Mouse (Mus musculus) cerebellum, adult (tissue): ENCODE measurements around the gene Hdac11.
"Not testable (repeated sequence)": the region's sequence is repeated elsewhere in the genome, so short reads cannot be mapped to it uniquely, and the experiment has no call there.

Source experiments
- ATAC-seq: cut with Nextera tagmentation; 2 replicates; pipeline ENCODE4 v1.9.2; 2017; ENCODE audit warnings: mild to moderate bottlenecking, moderate library complexity, mixed read lengths; ENCODE audit not compliant: insufficient number of reproducible peaks, low FRiP score, low TSS enrichment

Hdac11 gene

DNA sequence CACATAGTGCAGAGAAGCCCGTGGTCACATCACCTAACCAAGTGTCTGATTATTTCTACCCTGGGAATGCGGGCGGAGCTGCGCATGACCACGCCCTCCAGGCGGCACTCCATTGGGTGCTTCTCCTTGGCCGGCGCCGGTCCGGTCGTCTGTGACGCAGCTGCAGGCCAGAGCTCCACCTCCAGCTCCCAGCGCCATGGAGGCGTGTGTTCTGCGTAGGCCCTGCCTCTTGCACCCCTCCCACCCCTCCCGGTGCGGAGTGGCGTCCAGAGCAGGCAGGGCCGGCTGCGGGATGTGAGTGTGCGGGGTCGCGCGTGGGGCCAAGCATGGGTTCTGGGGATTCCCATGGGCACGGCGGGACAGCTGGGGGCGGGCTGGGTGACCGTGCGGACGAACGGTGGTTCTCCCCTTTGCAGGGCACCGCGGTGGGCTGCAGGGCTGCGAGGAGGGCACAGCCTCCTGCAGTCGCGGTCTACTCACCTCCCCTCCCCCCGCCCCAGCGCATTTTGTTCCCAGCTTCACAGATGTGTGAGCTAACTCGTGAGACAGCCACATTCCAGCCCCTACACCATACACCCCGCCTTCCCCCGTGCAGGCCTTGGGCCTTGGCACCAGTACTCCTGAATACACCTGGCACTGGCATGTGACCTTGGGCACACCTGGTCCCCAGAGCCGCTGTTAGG lies at the start of gene Hdac11:
TSS of gene Hdac11 (plus strand) at position 112 of the 683 bp plus-strand sequence.
- ATAC-seq = peak; percentile 80

DNA sequence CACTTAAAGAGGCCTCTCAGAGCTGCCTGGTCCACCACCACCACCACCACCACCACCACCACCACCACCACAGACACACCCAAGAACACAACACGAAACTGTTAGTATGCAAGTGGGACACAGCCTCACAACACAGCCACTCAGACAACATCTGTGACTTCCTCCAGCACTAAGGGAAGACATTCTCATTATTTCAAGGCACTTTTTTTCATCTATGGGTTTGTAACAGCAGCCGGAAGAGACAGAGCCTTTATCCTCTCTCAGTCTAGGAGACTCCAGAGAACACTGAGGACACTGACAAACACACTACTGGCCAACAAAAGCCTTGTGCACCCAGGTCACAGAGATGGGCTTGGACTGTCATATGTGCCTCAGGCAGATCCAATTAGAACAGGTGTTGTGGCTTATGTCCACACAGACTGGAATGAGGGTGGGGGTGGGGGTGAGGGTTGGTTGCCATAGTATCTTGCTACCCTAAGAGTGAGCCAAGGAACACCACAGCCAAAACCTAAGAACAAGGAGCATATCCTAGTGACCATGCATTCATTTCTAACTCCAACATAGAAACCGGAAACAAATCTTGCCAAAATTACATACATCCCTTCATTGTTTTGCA lies 48.1 kb upstream of the Hdac11 start:
- ATAC-seq = no peak

DNA sequence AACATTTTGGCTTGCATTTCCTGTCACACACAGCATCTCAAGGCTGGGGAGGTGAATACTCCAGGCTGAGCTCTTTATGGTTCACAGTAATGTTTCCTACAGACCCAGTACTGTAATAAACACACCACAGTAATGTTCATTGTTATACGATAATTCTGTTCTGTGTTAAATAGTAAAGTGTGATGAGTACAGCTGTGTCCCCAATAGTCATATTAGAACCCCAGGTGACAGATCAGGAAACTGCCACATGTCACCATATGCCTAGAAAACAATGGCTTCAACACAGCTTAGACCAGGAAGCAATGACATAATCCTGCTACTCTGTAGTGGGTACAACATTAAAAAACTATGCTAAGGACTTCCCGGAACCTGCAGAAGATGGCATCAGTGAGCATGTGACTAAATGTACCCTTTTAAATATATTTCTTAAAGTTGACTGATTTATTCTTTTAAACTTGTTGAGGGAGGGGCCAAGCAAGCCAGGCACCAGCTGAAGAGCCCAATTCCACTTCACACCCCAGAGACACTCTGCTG lies 47.5 kb upstream of the Hdac11 start:
- ATAC-seq = no peak

DNA sequence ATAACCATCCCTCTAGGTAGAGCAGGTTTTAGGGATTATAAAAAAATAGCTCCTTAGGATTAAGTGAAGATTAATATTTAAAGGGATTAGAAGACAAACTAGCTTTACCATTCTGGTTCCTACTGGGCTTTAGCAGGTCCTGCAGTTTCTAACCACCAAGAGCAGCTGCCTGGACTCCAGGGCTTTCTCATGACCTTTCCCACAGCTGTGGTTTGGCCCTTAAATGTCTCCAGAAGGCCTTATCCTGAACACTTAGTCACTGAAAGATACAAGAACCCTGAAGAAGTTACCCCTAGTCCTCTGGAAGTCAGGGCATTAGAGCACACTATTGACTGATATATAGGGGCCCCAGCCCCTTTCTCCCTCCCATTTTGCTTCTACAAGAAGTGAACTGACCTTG lies 47.0 kb upstream of the Hdac11 start:
- ATAC-seq = no peak

DNA sequence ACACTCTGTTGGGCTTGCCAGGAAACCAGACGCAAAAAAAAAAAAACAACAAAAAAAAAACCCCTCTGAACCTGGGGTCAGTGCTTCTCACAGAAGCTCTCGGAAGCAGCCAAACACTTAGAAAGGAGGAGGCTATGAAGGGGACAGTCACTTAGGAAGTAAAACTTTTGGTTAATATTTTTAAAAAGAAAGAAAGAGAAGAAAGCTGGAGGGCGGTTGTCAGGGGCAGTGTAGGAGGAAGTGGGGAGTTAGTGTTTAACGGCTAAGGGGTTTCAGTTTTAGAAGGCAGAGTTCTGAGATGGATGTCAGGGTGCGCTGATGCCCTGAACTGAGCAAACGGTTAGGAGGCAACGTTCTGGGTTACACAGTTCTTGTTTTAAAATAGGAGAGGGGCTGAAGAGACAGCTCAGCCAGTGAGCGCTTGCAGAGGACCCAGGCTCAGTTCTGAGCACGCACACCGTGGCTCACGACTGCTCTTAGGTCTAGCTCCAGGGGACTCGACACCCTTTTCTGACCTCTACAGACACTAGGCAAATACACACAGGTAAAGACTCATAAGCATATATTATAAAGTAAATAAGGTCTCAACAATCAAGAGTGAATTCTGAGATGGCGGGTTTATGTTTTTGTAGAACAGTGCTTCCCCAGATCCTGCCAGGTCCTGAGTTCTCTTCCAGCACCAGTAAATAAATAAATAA lies 46.0 kb upstream of the Hdac11 start:
- no peak for ATAC-seq

DNA sequence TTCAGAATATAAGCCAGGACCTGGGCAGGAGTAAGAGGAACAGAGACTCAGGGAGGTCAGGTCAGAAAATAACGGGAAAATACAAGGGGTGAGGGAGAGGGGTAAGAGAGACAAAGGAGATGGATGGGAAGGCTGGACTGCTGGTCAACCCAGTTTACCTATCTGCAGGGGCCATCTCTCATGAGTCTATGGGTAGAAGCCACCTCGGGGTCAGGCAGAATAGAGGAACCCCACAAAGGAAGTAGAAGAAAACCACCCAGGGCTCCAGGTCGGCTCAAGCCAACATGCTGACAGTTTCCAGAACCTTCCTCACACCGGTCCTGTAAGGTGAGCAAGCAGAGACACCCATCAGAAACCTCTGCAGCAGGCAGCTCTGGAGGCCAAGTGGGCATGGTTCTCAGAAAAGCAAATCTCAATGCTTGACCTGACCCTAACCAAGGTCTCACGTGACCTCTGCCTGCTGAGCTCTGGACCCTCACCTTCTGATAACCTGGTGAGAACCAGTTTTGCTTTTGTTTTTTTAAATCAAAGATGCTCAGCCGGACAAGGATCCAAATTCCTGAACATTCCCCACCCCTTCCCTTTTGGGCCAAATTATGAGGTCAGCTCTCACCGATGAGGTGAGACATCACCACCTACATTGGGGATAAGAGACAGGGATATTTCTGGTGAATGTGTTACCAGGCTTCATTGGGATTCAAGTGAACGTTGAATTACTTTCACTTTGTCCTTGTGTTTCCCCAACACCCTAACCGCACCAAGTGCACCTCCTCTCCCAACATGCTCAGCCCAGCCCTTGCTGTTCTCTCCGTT lies 45.1 kb upstream of the Hdac11 start:
- no peak for ATAC-seq

DNA sequence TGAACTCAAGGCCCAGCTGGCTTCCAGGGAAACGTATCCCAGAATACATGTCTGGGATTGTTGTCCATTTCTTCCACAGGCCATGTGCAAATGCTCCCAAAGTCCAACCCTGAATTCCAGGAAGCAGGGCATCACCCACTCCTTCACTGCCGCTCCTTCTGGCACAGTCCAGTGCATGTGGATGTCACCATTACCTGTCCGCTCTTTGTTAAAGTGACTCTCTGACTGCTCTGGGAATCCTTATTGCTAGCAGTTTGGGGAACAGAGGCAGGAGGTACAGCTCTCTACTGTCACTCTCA lies 44.6 kb upstream of the Hdac11 start:
- ATAC-seq = no peak

DNA sequence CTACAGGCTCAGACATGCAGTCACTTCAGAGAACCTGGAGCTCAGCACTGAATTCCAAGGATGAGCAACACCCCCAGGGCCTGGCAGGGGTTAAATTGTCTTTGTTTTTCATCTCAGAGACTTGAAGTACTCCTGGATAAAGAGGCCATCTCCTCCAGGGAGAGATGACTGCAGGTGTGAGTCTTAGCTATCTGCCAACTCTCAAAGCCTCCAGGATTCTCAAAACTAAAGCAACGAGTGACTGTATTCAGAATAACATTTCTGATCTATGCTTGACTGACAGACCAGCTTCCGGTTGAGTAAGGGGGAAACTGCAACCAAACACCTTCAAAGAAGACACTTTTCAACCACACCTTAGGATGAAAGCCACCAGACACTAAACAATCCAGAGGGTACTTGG lies 41.7 kb upstream of the Hdac11 start:
- no peak for ATAC-seq

DNA sequence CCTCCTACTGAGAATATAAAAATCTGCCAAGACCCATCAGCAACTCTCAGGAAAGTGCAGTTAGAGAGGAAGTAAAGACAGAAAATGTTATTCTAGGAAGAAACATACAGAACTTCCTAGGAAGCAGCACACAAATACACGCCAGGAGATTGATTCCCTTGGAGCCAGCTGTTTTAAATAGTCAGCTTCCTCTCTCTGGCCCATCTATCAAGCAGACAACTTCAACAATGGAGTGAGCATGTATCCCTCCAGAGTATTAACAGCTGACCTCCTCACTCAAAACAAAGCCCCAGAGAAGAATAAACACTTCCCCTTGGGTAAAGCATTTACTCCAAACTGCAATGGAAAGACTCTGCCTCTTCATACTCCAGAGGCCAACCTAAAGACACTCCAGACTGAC lies 41.3 kb upstream of the Hdac11 start:
- no peak for ATAC-seq

DNA sequence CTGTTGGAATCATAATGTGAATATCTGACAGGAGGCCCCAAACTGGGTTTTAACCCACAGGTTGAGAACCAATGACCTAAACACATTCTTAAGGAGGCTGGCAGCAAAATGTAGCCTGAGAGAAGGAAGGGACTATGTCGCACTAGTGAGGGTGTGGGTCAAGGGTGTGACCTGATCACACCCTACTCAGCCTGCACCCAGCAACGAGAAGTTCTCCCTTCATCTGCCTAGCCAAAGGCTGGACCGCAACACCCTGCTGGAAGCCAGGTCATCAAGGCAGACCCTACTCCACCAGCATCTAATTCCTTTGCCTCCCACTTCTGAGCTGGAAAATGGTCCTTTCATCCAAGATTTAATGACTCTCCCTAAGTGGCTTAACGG lies 40.6 kb upstream of the Hdac11 start:
- peak; percentile 3; the same call in 1 of the 2 replicates for ATAC-seq

DNA sequence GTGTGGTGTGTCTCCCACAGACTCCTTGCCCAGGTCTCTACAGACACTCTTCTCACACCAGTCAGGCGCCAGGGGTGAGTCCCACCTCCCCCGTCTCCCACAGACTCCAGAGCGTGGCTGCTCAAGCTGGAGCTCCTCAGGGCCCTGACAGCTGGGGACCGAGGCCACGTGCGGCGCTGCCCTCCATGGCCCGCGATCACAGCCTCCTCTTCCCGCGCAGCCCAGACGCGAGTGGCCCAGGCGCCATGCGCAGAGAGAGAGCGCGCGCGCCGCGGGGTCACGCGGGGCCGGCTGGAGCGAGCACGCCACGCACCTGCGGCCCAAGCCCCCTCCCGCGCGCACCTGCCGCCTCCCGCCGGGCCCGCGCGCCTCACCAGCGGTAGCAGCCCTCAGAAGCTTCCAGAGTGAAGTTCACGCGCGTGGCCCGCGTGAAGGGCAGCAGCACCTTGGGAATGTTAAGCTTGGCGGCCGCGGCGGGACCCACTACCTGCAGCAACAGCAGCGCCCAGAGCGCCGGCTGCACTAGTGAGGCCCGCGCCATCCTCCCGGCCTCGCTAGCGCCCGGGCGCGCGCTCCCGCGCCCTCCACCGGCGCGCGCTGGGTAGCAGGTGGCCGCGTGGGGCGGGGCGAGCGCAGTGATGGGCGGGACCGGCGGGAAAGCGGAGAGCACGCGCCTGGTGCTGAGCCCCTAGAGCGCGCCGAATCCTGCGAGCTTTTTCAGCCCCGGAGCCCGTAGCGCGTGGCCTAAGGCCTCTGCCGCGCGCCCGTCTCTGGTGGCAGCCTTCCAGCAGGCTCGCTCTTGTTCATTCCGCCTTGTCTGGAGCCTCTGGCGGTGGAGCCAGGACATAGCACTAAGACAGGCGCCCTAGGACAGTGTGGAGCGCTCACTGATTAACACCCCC lies 40.0 kb upstream of the Hdac11 start, which contains the start of gene Nup210:
TSS of gene Nup210 (minus strand) at position 586 of the 902 bp plus-strand sequence.
- ATAC-seq = peak; percentile 91

DNA sequence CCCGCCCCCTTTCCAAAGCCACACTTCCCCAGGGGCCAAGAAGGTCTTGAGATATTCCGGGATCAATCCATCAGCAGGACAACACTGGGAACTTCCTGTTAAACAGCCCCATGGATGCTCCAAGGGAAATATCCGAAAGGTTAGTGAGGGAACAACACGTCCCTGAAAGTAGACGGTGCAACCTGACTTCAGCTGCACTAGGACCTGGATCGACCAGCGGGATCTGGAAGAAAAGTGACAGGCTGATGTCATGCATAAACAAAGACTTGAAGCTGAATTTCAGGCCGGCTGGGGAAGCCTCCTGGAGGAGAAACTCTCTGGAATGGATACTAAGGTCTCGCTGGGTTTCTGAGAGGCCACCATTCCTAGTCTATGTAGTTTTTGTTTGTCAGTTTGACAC lies 39.3 kb upstream of the Hdac11 start:
- ATAC-seq = peak; percentile 16; the same call in 1 of the 2 replicates

DNA sequence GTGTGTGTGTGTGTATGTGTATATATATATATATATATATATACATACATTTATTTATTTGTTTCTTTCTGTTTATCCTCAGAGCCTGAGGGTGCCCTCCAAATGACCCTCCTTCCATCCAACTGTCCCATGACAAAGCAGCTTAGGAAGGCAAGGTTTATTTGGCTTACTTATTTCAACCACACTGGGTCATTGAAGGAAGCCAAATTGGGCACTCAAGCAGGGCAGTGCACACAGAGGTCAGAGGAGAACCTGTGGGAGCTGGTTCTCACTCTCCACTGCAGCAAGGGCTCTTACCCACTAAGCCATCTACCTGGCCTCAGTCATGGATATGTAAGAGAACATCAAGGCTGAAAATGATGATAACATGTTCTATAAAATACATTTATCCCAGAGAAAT lies 37.9 kb upstream of the Hdac11 start:
- no peak for ATAC-seq

DNA sequence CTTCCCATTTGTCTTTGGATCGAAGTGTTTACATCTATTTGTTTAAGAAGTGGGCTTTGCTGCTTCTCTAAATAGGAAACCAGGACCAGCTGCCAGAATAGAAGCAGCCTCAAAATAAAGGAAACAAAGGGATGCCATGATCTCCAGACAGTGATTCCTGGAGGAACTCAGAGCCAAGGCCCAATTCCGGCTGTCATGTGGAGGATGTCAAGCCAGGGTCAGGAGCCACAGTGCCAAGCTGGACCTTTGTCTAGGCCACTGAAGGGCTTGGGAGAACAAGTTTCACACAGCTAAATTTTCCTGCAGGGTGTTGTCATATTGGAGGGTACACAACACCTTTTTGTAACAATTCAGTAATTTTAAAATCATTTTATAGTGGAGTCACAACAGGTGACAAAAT lies 36.3 kb upstream of the Hdac11 start:
- ATAC-seq = no peak

DNA sequence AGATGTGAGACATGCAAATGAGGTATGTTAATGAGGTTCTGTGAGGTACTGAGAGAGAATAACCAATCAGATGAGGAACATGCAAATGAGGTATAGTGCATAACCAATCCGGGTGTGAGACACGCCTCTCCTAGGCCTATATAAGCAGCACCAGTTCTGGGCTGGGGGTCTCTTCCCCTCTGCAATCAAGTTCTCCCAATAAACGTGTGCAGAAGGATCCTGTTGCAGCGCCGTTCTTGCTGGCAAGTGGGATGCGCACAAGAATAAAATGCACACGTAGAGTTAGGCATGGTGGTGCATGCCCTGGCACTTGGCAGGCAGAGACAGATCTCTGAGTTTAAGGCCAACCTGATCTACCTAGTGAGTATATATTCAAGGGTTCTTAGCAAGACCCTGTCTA lies 35.4 kb upstream of the Hdac11 start:
- not testable (repeated sequence) for ATAC-seq

DNA sequence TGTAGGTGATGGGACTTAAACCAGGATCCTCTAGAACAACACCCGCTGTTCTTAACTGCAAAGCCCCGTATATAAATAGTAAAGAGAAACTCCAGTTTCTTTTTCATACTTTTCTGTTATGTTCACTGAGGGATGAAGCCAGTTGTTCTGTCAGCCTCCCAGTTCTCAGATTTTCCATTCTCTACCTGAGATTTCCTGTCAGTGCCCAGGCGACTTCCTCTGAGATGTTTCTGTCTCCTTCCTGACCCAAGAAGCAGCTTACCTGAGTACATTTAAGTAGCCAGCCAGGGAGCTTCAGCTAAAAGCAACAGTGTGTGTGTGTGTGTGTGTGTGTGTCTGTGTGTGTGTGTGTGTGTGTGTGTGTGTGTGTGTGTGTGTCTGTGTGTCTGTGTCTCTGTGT lies 33.0 kb upstream of the Hdac11 start:
- no peak for ATAC-seq

DNA sequence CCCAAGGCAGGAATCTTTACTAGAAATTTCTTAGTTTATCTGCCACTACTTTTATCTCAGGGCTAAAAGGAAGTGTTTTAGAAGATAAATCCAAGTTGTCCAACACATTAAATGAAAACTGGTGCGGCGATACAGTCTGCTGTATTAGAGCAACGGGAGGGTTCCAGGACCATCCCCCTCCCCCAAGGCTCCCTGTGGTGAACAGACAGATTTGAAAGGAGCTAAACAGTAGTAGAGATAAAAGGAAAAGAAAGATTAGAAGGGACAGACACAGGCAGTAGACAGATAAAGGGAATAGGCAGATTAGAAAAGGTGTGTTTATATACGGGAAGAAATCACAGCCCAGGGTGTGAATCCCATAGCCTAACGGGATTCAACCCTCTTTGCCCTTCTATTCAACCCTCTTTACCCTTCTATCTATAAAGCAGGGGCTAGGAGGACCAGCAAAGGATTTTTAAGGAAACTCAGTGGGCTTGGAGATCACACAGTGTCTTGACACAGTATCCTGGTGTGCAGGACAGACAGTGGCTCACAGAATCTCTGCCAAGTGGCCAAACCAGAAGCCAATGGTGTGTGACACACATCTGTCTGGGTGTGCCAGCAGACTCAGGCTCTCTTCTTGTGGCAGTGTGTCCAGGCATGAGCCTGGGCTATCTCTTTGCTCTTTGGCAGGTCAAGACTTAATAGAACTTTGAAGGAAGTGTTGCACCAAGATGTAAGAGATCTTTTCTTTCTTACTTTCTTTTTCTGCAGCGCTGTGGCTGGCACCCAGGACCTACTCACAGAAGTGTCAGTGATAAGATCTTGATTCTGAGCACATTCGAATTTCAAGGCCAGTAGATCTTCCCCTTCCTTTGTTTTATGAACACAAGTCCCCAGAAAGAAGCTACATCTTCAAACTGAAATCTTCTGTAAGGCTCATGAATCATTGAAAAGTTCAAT lies 31.9 kb upstream of the Hdac11 start:
- ATAC-seq = no peak

DNA sequence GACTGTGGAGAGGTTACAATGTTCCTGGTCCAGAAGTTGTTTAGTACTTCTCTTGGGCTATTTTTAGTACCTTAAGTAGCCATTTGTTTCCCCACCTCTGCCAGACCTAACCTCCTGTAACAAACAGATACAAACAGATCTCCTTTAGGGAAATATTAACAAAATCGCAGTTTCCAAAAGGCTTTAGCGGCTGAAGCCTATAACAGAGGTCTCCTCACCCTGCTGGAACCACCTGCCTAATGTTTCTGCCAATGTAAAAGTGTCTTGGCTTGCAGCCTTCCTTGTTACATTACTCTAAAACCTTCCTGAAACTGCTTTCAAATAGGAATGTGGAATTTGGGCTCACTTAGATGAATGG lies 31.3 kb upstream of the Hdac11 start:
- no peak for ATAC-seq

DNA sequence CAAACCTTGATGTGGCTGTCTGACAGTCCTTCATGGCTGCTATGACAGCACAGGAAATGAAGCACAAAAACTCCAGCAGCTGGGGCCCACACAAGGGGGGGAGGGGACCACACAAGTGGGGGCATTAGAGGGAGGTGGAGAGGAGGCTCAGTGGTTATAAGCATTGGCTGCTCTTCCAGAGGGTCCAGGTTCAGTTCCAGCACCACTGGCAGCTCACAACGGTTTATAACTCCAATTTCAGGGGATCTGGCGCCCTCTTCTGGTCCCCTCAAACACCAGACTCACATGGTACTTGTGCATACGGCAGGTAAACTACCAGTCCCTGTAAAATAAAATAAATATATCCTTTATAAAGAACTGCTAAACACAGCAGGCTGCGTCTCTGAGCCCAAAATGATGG lies 27.5 kb upstream of the Hdac11 start:
- no peak for ATAC-seq
